Mouse (Mus musculus): ENCODE data around the gene Tubb1. TPM values are rescaled to one million over a fixed set of nuclear protein-coding genes. Genes with fewer than 3 reads are reported as not detected.

Tubb1 gene
- total and polyA plus RNA-seq, 2 experiments: 0.18 to 0.33 TPM

GRCm38 (mm10) chr2:174421107-174421506 lies 29.4 kb upstream of the Tubb1 start:
- H3K27me3 ChIP-seq (ENCODE audit: control insufficient read depth, insufficient read depth, low read length): no peaks in the 10 kb centered on the region
- no peak for DNase-seq (ENCODE audit: extremely low read depth, low read depth, low spot score)
- TF ChIP-seq POLR2A (IDR thresholded peaks at IDR 0.05; ENCODE audit: extremely low read depth, insufficient read depth, low read length) (no peak), CTCF (IDR thresholded peaks at IDR 0.05; ENCODE audit: low read depth, low read length) (no peak)
- no peak overlapping the region for H3K4me3 ChIP-seq (ENCODE audit: insufficient read depth, low read depth, low read length)
- no peak overlapping the region for H3K9ac ChIP-seq (ENCODE audit: low read depth, low read length)
- peaks cover 13% of the 10 kb centered on the region; the same call in 1 of the 2 replicates for H3K79me2 ChIP-seq (ENCODE audit: control insufficient read depth, insufficient read depth, low read length)
- H3K27ac ChIP-seq (replicated peaks; ENCODE audit: insufficient read depth, low read depth, low read length): no peak overlapping the region
- 95% methylated on average over 6 of the region's 6 CpGs for WGBS
- H3K36me3 ChIP-seq (ENCODE audit: control insufficient read depth, insufficient read depth, low read length): peaks cover 2% of the 10 kb centered on the region; the same call in 1 of the 2 replicates
- peaks cover 4% of the 10 kb centered on the region; the same call in 1 of the 2 replicates for H3K4me1 ChIP-seq (ENCODE audit: control insufficient read depth, insufficient read depth, low read length)

- Histone ChIP-seq H3K4me1 (ENCODE audit: control insufficient read depth, insufficient read depth, low read length) (no peaks in the 10 kb centered on the region), H3K27me3 (ENCODE audit: control insufficient read depth, insufficient read depth, low read length) (no peaks in the 10 kb centered on the region), H3K79me2 (ENCODE audit: control insufficient read depth, insufficient read depth, low read length) (no peaks in the 10 kb centered on the region), H3K9ac (ENCODE audit: low read depth, low read length) (no peak overlapping the region), H3K27ac (replicated peaks; ENCODE audit: insufficient read depth, low read depth, low read length) (no peak overlapping the region), H3K4me3 (ENCODE audit: insufficient read depth, low read depth, low read length) (no peak overlapping the region), H3K36me3 (ENCODE audit: control insufficient read depth, insufficient read depth, low read length) (peaks cover 18% of the 10 kb centered on the region)
- DNase-seq (ENCODE audit: extremely low read depth, low read depth, low spot score): no peak
- TF ChIP-seq CTCF (IDR thresholded peaks at IDR 0.05; ENCODE audit: low read depth, low read length) (no peak), POLR2A (IDR thresholded peaks at IDR 0.05; ENCODE audit: extremely low read depth, insufficient read depth, low read length) (no peak)
- 93% methylated on average over 11 of the region's 11 CpGs for WGBS
These were observed 26.0 kb upstream of the Tubb1 start for GRCm38 (mm10) chr2:174424301-174425085.

- no peak for DNase-seq (ENCODE audit: extremely low read depth, low read depth, low spot score)
- H3K36me3 ChIP-seq (ENCODE audit: control insufficient read depth, insufficient read depth, low read length): peaks cover 27% of the 10 kb centered on the region
- no peaks in the 10 kb centered on the region for H3K79me2 ChIP-seq (ENCODE audit: control insufficient read depth, insufficient read depth, low read length)
- no peak overlapping the region for H3K4me3 ChIP-seq (ENCODE audit: insufficient read depth, low read depth, low read length)
- TF ChIP-seq CTCF (IDR thresholded peaks at IDR 0.05; ENCODE audit: low read depth, low read length): no peak
- no peak for TF ChIP-seq POLR2A (IDR thresholded peaks at IDR 0.05; ENCODE audit: extremely low read depth, insufficient read depth, low read length)
- no peak overlapping the region for H3K9ac ChIP-seq (ENCODE audit: low read depth, low read length)
- H3K27me3 ChIP-seq (ENCODE audit: control insufficient read depth, insufficient read depth, low read length): no peaks in the 10 kb centered on the region
- 92% methylated on average over 12 of the region's 12 CpGs for WGBS
- no peak overlapping the region for H3K27ac ChIP-seq (replicated peaks; ENCODE audit: insufficient read depth, low read depth, low read length)
- H3K4me1 ChIP-seq (ENCODE audit: control insufficient read depth, insufficient read depth, low read length): no peaks in the 10 kb centered on the region
These were observed 23.6 kb upstream of the Tubb1 start for GRCm38 (mm10) chr2:174426856-174427255.

GRCm38 (mm10) chr2:174428076-174428835 lies 22.2 kb upstream of the Tubb1 start:
- Histone ChIP-seq H3K79me2 (ENCODE audit: control insufficient read depth, insufficient read depth, low read length) (no peaks in the 10 kb centered on the region), H3K9ac (ENCODE audit: low read depth, low read length) (no peak overlapping the region), H3K36me3 (ENCODE audit: control insufficient read depth, insufficient read depth, low read length) (peaks cover 27% of the 10 kb centered on the region), H3K27ac (replicated peaks; ENCODE audit: insufficient read depth, low read depth, low read length) (no peak overlapping the region), H3K4me3 (ENCODE audit: insufficient read depth, low read depth, low read length) (no peak overlapping the region), H3K4me1 (ENCODE audit: control insufficient read depth, insufficient read depth, low read length) (no peaks in the 10 kb centered on the region), H3K27me3 (ENCODE audit: control insufficient read depth, insufficient read depth, low read length) (no peaks in the 10 kb centered on the region)
- TF ChIP-seq POLR2A (IDR thresholded peaks at IDR 0.05; ENCODE audit: extremely low read depth, insufficient read depth, low read length): no peak
- no peak for TF ChIP-seq CTCF (IDR thresholded peaks at IDR 0.05; ENCODE audit: low read depth, low read length)
- 86% methylated on average over 18 of the region's 18 CpGs for whole genome bisulfite sequencing
- no peak for DNase-seq (ENCODE audit: extremely low read depth, low read depth, low spot score)

- Histone ChIP-seq H3K4me3 (ENCODE audit: insufficient read depth, low read depth, low read length) (no peak overlapping the region), H3K27ac (replicated peaks; ENCODE audit: insufficient read depth, low read depth, low read length) (no peak overlapping the region), H3K79me2 (ENCODE audit: control insufficient read depth, insufficient read depth, low read length) (no peaks in the 10 kb centered on the region), H3K27me3 (ENCODE audit: control insufficient read depth, insufficient read depth, low read length) (no peaks in the 10 kb centered on the region), H3K36me3 (ENCODE audit: control insufficient read depth, insufficient read depth, low read length) (peaks cover 27% of the 10 kb centered on the region), H3K9ac (ENCODE audit: low read depth, low read length) (no peak overlapping the region), H3K4me1 (ENCODE audit: control insufficient read depth, insufficient read depth, low read length) (no peaks in the 10 kb centered on the region)
- WGBS: 92% methylated on average over 10 of the region's 10 CpGs
- no peak for TF ChIP-seq CTCF (IDR thresholded peaks at IDR 0.05; ENCODE audit: low read depth, low read length)
- TF ChIP-seq POLR2A (IDR thresholded peaks at IDR 0.05; ENCODE audit: extremely low read depth, insufficient read depth, low read length): no peak
- DNase-seq (ENCODE audit: extremely low read depth, low read depth, low spot score): no peak
These were observed 21.4 kb upstream of the Tubb1 start for GRCm38 (mm10) chr2:174428996-174429591.
